Mouse (Mus musculus): ENCODE results near the gene Aldh3b2.

DNA sequence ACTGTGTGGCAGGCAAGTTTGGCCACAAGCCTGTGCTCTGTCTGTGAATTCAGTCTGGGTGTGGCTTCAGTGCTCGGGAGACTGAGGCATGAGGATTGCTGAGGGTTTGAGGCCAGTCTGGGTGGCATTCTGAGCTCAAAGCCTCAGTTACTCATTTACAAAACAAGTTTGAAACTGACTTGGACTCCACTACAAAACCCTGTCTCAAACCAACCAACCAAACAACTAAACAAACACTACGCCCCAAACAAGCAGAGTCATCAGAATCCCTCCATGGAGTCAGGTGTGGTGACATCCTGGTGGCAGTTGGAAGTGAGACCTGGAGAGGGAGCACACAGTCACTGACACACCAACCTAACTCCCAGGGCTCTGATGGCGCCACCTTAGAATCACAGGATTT is 21.8 kb upstream of the Aldh3b2 start:
- TF ChIP-seq TAL1 (IDR thresholded peaks at IDR 0.05; ENCODE audit: low read length) (no peak), GATA1 (IDR thresholded peaks at IDR 0.05; ENCODE audit: low read length) (no peak)
